Mouse (Mus musculus): ENCODE data around the gene Mocs1. TPM values are rescaled to one million over a fixed set of nuclear protein-coding genes. Genes with fewer than 3 reads are reported as not detected.

Gene Mocs1
- total RNA-seq, 2 experiments from 2014 or later = 13.9 to 15.6 TPM

DNA sequence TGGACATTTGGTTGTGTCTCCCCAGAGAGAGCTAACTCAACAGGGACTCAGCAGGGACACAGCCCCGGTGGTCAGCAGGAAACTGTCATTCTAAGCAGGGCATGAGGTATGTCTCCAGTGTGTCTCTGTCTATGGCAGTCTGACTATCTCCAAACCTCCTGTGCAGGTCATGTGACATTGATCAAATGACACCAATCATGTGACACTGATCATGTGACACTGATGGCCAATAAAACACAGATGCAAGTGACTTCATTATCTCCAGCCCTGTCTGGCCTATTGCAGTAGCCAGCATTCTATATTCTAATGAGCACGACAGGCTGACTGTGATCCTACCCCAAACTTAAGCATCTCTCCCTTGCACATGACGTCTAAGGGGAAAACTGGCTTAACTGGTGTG lies 11.9 kb upstream of the Mocs1 start:
- intact Hi-C loops (cut with DNase I) = no loop called here
- TF ChIP-seq CTCF (IDR thresholded peaks at IDR 0.05) = no peak
- no peak overlapping the region for H3K4me3 ChIP-seq
- DNase-seq (ENCODE audit: extremely low spot score in 1 of 2, low spot score in 2 of 2) = no peak
- no peak overlapping the region for H3K27ac ChIP-seq

- no peak for TF ChIP-seq CTCF (IDR thresholded peaks at IDR 0.05)
- no peak for DNase-seq (ENCODE audit: extremely low spot score in 1 of 2, low spot score in 2 of 2)
- intact Hi-C loops (cut with DNase I) = no loop called here
- Histone ChIP-seq H3K4me3 (no peak overlapping the region), H3K27ac (no peak overlapping the region)
Observed at GRCm38 (mm10) chr17:49419813-49420212, 8.3 kb upstream of the Mocs1 start.

DNA sequence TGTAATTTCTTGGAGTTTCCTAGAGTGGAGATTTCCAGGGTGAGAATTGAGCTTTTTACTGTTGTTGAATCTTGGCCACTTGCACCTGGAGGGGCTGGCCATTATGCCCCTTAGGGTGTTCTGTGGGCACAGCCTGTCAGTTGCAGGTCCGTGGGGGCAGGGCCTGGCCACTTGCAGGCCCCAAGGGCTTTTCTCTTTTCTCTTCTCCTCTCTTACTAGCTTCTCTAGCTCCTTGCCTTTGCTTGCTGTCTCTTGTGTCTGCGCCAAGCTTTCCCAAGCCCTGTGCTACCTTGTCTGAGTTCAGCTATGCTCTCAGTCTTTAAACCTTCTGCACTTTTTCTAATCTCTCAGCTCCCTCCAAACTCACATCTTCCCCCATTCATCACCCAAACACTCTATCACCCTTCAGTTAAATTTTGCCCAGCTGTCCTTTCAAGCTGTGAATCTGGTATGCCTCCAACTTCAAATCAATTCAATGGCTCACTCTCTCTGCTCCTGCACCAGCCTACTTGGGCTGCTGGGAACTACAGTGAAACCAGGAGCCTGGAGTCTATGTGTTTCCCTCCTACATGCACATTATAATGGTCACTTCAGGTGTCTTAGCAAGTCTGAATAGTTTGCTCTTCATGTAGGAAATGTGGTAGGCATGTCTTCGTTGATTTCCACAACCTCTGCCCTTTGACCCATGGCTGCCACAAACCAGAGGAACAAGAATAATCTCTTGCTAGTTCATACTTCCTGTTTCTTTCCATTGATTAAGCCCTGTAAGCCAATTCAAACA lies 5.7 kb upstream of the Mocs1 start:
- Histone ChIP-seq H3K27ac (peak overlapping the region; percentile 62; the same call in 1 of the 2 replicates), H3K4me3 (no peak overlapping the region)
- no peak for TF ChIP-seq CTCF (IDR thresholded peaks at IDR 0.05)
- intact Hi-C loops (cut with DNase I) = no loop called here
- DNase-seq (ENCODE audit: extremely low spot score in 1 of 2, low spot score in 2 of 2) = no peak

DNA sequence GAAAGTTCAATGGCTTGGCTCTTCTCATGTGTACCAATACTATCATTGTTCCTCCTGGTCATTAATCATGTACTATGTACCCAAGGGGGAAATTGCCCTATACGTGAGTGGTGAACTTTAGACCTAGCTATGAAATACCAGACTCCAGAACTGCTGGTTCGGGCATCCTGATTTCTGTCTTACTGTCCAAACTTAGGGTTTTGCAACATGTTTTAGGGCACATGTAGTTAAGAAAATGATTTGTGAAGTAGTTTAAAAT lies 5.2 kb upstream of the Mocs1 start:
- intact Hi-C loops (cut with DNase I) = no loop called here
- no peak for DNase-seq (ENCODE audit: extremely low spot score in 1 of 2, low spot score in 2 of 2)
- TF ChIP-seq CTCF (IDR thresholded peaks at IDR 0.05) = no peak
- Histone ChIP-seq H3K4me3 (no peak overlapping the region), H3K27ac (no peak overlapping the region)

GRCm38 (mm10) chr17:49423872-49424271 lies 4.3 kb upstream of the Mocs1 start:
- no peak for DNase-seq (ENCODE audit: extremely low spot score in 1 of 2, low spot score in 2 of 2)
- intact Hi-C loops (cut with DNase I) = no loop called here
- no peak overlapping the region for H3K4me3 ChIP-seq
- H3K27ac ChIP-seq = no peak overlapping the region
- no peak for TF ChIP-seq CTCF (IDR thresholded peaks at IDR 0.05)

DNA sequence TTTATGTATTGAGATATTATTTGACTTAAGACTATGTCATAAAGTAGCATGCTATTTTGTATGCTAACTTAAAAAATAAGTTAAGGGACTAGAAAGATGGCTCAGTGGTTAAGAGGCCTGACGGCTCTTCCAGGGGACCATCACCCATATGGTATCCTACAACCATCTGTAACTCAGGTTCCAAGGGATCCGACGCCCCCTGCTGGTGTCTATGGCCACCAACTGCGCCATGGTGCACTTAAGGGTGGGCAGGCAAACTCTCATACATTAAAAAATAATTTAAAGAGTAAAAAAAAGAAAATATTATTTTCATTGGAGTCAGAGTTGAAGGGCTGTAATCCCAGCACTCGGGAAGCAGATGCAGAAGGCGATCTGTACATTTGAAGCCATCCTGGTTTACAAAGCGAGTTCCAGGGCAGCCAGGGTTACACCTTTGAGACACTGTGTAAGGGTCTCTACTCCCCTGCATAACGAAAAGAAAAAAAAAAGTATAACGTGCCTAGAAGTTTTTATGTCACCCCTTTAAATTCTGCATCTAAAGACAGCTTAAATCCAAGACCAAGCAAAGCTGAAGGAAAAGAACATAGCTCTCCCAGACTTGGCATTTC lies 427 bp upstream of the Mocs1 start:
- no peak overlapping the region for H3K27ac ChIP-seq
- intact Hi-C loops (cut with DNase I) = no loop called here

DNA sequence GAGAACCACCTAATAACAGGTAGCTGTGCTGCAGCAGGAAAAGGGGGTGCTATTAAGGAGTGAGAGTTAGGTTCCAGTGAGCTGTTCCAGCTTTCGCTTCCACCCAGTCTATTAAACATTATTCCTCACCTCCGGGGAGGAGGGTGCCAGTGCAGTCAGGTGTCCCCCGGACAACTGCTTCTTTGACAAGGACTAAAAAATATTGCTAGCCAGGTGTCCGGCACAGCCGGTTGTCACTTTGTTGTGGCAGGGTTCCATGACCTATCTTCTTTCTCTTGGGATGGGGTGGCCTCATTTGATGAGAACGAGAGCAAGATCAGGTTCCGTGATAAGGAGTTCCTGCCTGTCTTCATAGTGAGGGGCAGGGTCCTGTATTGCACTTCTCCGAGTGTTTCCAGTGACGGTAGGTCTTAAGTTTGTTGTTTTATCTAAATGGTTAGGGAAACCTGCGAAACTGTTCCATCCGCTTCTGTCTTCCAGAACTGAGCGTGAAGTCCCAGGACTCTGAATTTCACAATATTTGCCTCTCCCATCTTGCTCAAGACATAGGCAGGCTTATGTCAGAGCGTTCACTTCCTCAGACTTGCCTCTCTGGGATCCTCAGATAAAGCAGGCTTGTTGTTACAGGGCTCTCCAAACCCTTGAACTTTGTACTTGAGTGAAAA lies 721 bp downstream of the Mocs1 start:
- H3K27ac ChIP-seq = peak overlapping the region; percentile 82
- H3K4me3 ChIP-seq = peak overlapping the region; percentile 87
- no peak for DNase-seq (ENCODE audit: extremely low spot score in 1 of 2, low spot score in 2 of 2)
- TF ChIP-seq CTCF (IDR thresholded peaks at IDR 0.05) = no peak
- intact Hi-C loops (cut with DNase I) = no loop called here

More for the DNA sequence above, 427 bp upstream of the Mocs1 start:
- TF ChIP-seq CTCF (IDR thresholded peaks at IDR 0.05) = peak; percentile 38
- H3K4me3 ChIP-seq = peak overlapping the region; percentile 87
- DNase-seq (ENCODE audit: extremely low spot score in 1 of 2, low spot score in 2 of 2) = no peak

DNA sequence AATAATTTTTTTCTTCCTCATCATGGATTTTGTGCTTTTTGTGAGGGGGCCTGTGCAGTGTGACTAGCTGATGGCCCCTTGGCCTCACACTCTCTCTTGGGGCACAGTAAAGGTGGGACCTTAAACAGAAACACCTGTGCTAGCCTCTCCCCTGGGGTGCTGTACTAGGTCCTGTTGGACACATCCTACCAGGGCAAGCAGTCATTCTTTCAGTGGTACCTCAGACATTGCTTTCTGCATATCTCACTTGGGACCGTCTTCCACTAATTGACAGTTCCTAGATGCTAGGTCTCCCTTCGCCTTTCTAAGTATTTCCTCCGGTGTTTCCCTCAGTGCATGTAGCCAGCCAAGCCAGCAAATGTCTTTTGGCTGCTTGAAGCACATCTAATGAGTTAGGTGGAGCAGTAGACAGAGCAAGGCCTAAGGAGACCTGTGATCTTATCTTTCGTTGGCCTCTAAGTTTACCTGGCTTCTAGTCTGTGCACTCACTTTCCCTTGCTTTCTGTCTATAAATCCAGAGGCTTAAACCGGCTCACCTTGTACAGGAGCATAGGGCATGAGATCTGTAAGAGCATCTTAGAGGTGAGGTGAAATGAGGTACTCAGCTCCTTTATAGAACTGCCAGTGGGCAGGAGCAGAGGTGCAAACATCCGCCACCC lies 1.4 kb downstream of the Mocs1 start:
- no peak for DNase-seq (ENCODE audit: extremely low spot score in 1 of 2, low spot score in 2 of 2)
- TF ChIP-seq CTCF (IDR thresholded peaks at IDR 0.05) = no peak
- no peak overlapping the region for H3K27ac ChIP-seq
- H3K4me3 ChIP-seq = peak overlapping the region; percentile 87
- intact Hi-C loops (cut with DNase I) = no loop called here

- intact Hi-C loops (cut with DNase I) = no loop called here
- H3K4me3 ChIP-seq = no peak overlapping the region
- no peak overlapping the region for H3K27ac ChIP-seq
- TF ChIP-seq CTCF (IDR thresholded peaks at IDR 0.05) = no peak
- no peak for DNase-seq (ENCODE audit: extremely low spot score in 1 of 2, low spot score in 2 of 2)
Observed at GRCm38 (mm10) chr17:49430136-49430535, 2.0 kb downstream of the Mocs1 start.

GRCm38 (mm10) chr17:49431176-49431575 lies 3.0 kb downstream of the Mocs1 start:
- no peak overlapping the region for H3K27ac ChIP-seq
- no peak for DNase-seq (ENCODE audit: extremely low spot score in 1 of 2, low spot score in 2 of 2)
- intact Hi-C loops (cut with DNase I) = no loop called here
- no peak for TF ChIP-seq CTCF (IDR thresholded peaks at IDR 0.05)
- no peak overlapping the region for H3K4me3 ChIP-seq

- no peak for DNase-seq (ENCODE audit: extremely low spot score in 1 of 2, low spot score in 2 of 2)
- Histone ChIP-seq H3K4me3 (no peak overlapping the region), H3K27ac (no peak overlapping the region)
- intact Hi-C loops (cut with DNase I) = no loop called here
- TF ChIP-seq CTCF (IDR thresholded peaks at IDR 0.05) = no peak
Observed at GRCm38 (mm10) chr17:49432071-49432711, 4.0 kb downstream of the Mocs1 start.

- intact Hi-C loops (cut with DNase I) = no loop called here
- H3K4me3 ChIP-seq = no peak overlapping the region
- no peak for DNase-seq (ENCODE audit: extremely low spot score in 1 of 2, low spot score in 2 of 2)
- no peak for TF ChIP-seq CTCF (IDR thresholded peaks at IDR 0.05)
- no peak overlapping the region for H3K27ac ChIP-seq
Observed at GRCm38 (mm10) chr17:49433071-49433470, 4.9 kb downstream of the Mocs1 start.

Data from left cerebral cortex, adult 2 months (tissue).